Mouse (Mus musculus) lung, adult 2 months (tissue): ENCODE results near the gene Dclk1.

ENCODE experiments used
- CTCF ChIP-seq: fragments of 200-500 bp; IDR thresholded peaks from 2 replicates; pipeline ENCODE4 v1.5.1; 2011; ENCODE audit warnings: mild to moderate bottlenecking, low read length, control low read depth; ENCODE audit not compliant: insufficient read depth
- POLR2A ChIP-seq: fragments of 200-500 bp; IDR thresholded peaks from 2 replicates; pipeline ENCODE4 v1.6.1; 2011; ENCODE audit warnings: low read depth, mild to moderate bottlenecking, control low read depth, low read length, borderline replicate concordance; ENCODE audit errors: extremely low read depth

DNA sequence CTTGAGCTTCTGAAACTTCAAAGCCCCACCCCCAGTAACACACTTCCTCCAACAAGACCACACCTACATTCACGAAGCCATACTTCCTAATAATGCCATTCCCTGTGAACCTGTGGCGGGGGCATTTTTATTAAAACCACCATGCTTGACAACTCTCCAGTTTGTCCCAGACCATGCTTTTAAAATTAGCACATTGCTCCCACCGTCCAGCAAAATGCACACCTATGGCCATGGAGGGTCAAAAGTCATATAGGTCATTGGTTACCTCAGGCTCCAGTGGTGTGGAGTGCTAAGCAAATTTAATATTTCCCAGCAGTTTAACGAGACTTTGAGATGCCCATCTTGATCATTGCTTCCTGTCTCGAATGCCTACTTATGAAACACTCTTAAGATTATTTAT is 23.9 kb downstream of the Dclk1 start:
- TF ChIP-seq CTCF = no peak
- no peak for TF ChIP-seq POLR2A
